Mouse (Mus musculus) MEL (cell line): Measurements from ENCODE around the gene Fmnl2. TPM values are rescaled to one million over a fixed set of nuclear protein-coding genes. Genes with fewer than 3 reads are reported as not detected.

ENCODE experiments used
- DNase-seq: peaks from one replicate; pipeline ENCODE4 v3.0.0; 2011; ENCODE audit warnings: low read depth, low spot score
- H3K27ac ChIP-seq: 2 replicates; pipeline ENCODE4 v1.5.1; 2012; ENCODE audit warnings: low read depth, mild to moderate bottlenecking, control low read depth, low read length, moderate library complexity; ENCODE audit not compliant: control insufficient read depth
- H3K27me3 ChIP-seq, 2 experiments: fragments of 150-350 bp in 1 of 2; sonication (generic) in 1 of 2; 2 replicates each; pipeline ENCODE4 v1.6.1; 2012; ENCODE audit warnings: low read length in 2 of 2, mild to moderate bottlenecking in 2 of 2, improper control_type of control experiment in 1 of 2, moderate library complexity in 1 of 2; ENCODE audit not compliant: insufficient read depth in 2 of 2, control insufficient read depth in 1 of 2
- H3K36me3 ChIP-seq, 2 experiments: 2 replicates each; pipeline ENCODE4 v1.6.1; 2012 to 2014; ENCODE audit warnings: low read length in 2 of 2, improper control_type of control experiment in 1 of 2, inconsistent platforms in 1 of 2, mild to moderate bottlenecking in 1 of 2; ENCODE audit not compliant: insufficient read depth in 2 of 2, control insufficient read depth in 1 of 2
- H3K4me1 ChIP-seq, 2 experiments: fragments of 150-350 bp in 1 of 2; sonication (generic) in 1 of 2; 2 replicates each; pipeline ENCODE4 v1.6.1; 2012; ENCODE audit warnings: low read length in 2 of 2, improper control_type of control experiment in 1 of 2, mild to moderate bottlenecking in 1 of 2; ENCODE audit not compliant: insufficient read depth in 2 of 2, control insufficient read depth in 1 of 2
- H3K4me3 ChIP-seq, 2 experiments: fragments of 150-350 bp in 1 of 2; sonication (generic) in 1 of 2; 2 replicates each; pipeline ENCODE4 v1.5.1; 2012; ENCODE audit warnings: low read depth in 2 of 2, low read length in 2 of 2, mild to moderate bottlenecking in 2 of 2, moderate library complexity in 2 of 2, control low read depth in 1 of 2, improper control_type of control experiment in 1 of 2; ENCODE audit not compliant: control insufficient read depth in 1 of 2, insufficient read depth in 1 of 2
- H3K79me2 ChIP-seq: 2 replicates; pipeline ENCODE4 v1.6.1; 2012; ENCODE audit warnings: mild to moderate bottlenecking, low read length, moderate library complexity; ENCODE audit not compliant: control insufficient read depth, poor library complexity, insufficient read depth
- H3K9ac ChIP-seq: 2 replicates; pipeline ENCODE4 v1.6.1; 2012; ENCODE audit warnings: low read depth, mild to moderate bottlenecking, control low read depth, low read length, moderate library complexity; ENCODE audit not compliant: control insufficient read depth, poor library complexity, severe bottlenecking
- H3K9me3 ChIP-seq: fragments of 150-350 bp; sonication (generic); replicated peaks from 2 replicates; pipeline ENCODE4 v1.6.1; 2012; ENCODE audit warnings: mild to moderate bottlenecking, low read length, improper control_type of control experiment, moderate library complexity; ENCODE audit not compliant: insufficient read depth
- CHD2 ChIP-seq: IDR thresholded peaks from 2 replicates; pipeline ENCODE4 v1.6.1; 2011; ENCODE audit warnings: low read length, improper control_type of control experiment
- CTCF ChIP-seq, 3 experiments: IDR thresholded peaks in 2 of 3; conservative IDR thresholded peaks in 1 of 3; 2 replicates each; pipeline ENCODE4 v1.5.1; 2011 to 2012; ENCODE audit warnings: low read length in 3 of 3, low read depth in 2 of 3, mild to moderate bottlenecking in 2 of 3, improper control_type of control experiment in 1 of 3, inconsistent platforms in 1 of 3, mixed read lengths in 1 of 3, moderate library complexity in 1 of 3; ENCODE audit not compliant: control insufficient read depth in 1 of 3, insufficient read depth in 1 of 3, poor library complexity in 1 of 3, severe bottlenecking in 1 of 3
- E2F4 ChIP-seq: IDR thresholded peaks from 2 replicates; pipeline ENCODE4 v1.6.1; 2011; ENCODE audit warnings: low read depth, low read length, improper control_type of control experiment, borderline replicate concordance
- ELF1 ChIP-seq: IDR thresholded peaks from 2 replicates; pipeline ENCODE4 v1.6.1; 2014; ENCODE audit warnings: low read depth, mild to moderate bottlenecking, inconsistent platforms, low read length, improper control_type of control experiment, moderate library complexity
- EP300 ChIP-seq, 2 experiments: IDR thresholded peaks; 2 replicates each; pipeline ENCODE4 v1.6.1; 2011; ENCODE audit warnings: improper control_type of control experiment in 2 of 2, low read length in 2 of 2, low read depth in 1 of 2, mild to moderate bottlenecking in 1 of 2
- ETS1 ChIP-seq: IDR thresholded peaks from 2 replicates; pipeline ENCODE4 v1.6.1; 2012; ENCODE audit warnings: low read depth, mild to moderate bottlenecking, inconsistent platforms, low read length, improper control_type of control experiment, moderate library complexity
- MAFK ChIP-seq: IDR thresholded peaks from 2 replicates; pipeline ENCODE4 v1.6.1; 2011; ENCODE audit warnings: low read depth, mild to moderate bottlenecking, low read length, improper control_type of control experiment, borderline replicate concordance
- MAX ChIP-seq: IDR thresholded peaks from 2 replicates; pipeline ENCODE4 v1.6.1; 2011; ENCODE audit warnings: low read length, improper control_type of control experiment
- MAZ ChIP-seq: IDR thresholded peaks from 2 replicates; pipeline ENCODE4 v1.6.1; 2012; ENCODE audit warnings: low read depth, mild to moderate bottlenecking, inconsistent platforms, low read length, improper control_type of control experiment
- MEF2A ChIP-seq: IDR thresholded peaks from 2 replicates; pipeline ENCODE4 v1.6.1; 2014; ENCODE audit warnings: low read depth, mild to moderate bottlenecking, inconsistent platforms, low read length, improper control_type of control experiment; ENCODE audit not compliant: poor library complexity, insufficient replicate concordance, severe bottlenecking; ENCODE audit errors: extremely low read depth
- NRF1 ChIP-seq: IDR thresholded peaks from 2 replicates; pipeline ENCODE4 v1.6.1; 2014; ENCODE audit warnings: low read depth, mild to moderate bottlenecking, inconsistent platforms, low read length, improper control_type of control experiment, moderate library complexity; ENCODE audit not compliant: poor library complexity, insufficient read depth, severe bottlenecking
- POLR2AphosphoS2 ChIP-seq: IDR thresholded peaks from 2 replicates; pipeline ENCODE4 v1.6.1; 2011; ENCODE audit warnings: low read length, improper control_type of control experiment
- POLR2AphosphoS5 ChIP-seq: IDR thresholded peaks from 2 replicates; pipeline ENCODE4 v1.6.1; 2012; ENCODE audit warnings: low read depth, borderline replicate concordance, mild to moderate bottlenecking, inconsistent platforms, low read length, moderate library complexity, mixed read lengths
- RAD21 ChIP-seq: IDR thresholded peaks from 2 replicates; pipeline ENCODE4 v1.6.1; 2011; ENCODE audit warnings: mild to moderate bottlenecking, low read depth, low read length, improper control_type of control experiment
- TBP ChIP-seq: IDR thresholded peaks from 2 replicates; pipeline ENCODE4 v1.8.0; 2011; ENCODE audit warnings: low read depth, low read length, improper control_type of control experiment
- USF1 ChIP-seq: IDR thresholded peaks from 2 replicates; pipeline ENCODE4 v1.6.1; 2014; ENCODE audit warnings: low read depth, mild to moderate bottlenecking, inconsistent platforms, low read length, improper control_type of control experiment, moderate library complexity
- USF2 ChIP-seq, 2 experiments: IDR thresholded peaks; 2 replicates each; pipeline ENCODE4 v1.6.1; 2011 to 2012; ENCODE audit warnings: improper control_type of control experiment in 2 of 2, low read length in 2 of 2, borderline replicate concordance in 1 of 2, inconsistent platforms in 1 of 2, low read depth in 1 of 2, mild to moderate bottlenecking in 1 of 2; ENCODE audit not compliant: insufficient read depth in 1 of 2
- ZC3H11A ChIP-seq: IDR thresholded peaks from 2 replicates; pipeline ENCODE4 v1.6.1; 2012; ENCODE audit warnings: low read depth, mild to moderate bottlenecking, inconsistent platforms, low read length, improper control_type of control experiment
- ZKSCAN1 ChIP-seq: IDR thresholded peaks from 2 replicates; pipeline ENCODE4 v1.6.1; 2012; ENCODE audit warnings: low read depth, mild to moderate bottlenecking, inconsistent platforms, low read length, improper control_type of control experiment, moderate library complexity
- ZNF384 ChIP-seq: IDR thresholded peaks from 2 replicates; pipeline ENCODE4 v1.6.1; 2012; ENCODE audit warnings: low read depth, mild to moderate bottlenecking, inconsistent platforms, low read length, improper control_type of control experiment
- polyA plus RNA-seq, 2 experiments: library from polyadenylated mRNA; stranded (reverse) in 1 of 2; unstranded in 1 of 2; fragments of >175 nt in 1 of 2; fragments of >200 nt in 1 of 2; gene quantifications; 2 replicates each; pipeline versions ENCODE4 v1.2.1 to v1.2.4; 2012; ENCODE audit warnings: low replicate concordance in 2 of 2, low read depth in 1 of 2; ENCODE audit not compliant: insufficient read length in 2 of 2, insufficient read depth in 1 of 2, missing spikeins in 1 of 2
- total RNA-seq: library from RNA; depleted of rRNA; stranded (reverse); fragments of 300-350 nt; gene quantifications from 2 replicates; pipeline ENCODE4 v1.2.3, GENCODE M21; 2012

Gene Fmnl2
- total and polyA plus RNA-seq, 3 experiments: not detected

DNA sequence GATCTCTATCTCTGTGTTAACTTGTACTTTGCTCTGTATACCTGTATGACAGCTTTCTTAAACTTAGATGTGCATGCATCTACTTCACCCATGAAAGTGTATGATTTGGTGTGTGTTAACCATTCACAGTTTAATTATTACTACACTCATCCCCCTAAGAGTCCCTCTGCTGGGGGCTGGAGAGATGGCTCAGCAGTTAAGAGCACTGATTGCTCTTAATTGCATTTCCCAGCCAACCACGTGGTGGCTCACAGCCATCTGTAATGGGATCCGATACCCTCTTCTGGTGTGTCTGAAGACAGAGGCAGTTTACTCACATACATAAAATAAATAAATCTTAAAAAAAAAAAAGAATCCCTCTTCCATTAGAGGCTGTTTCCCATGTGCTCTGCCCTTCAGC, 242.4 kb downstream of the Fmnl2 start:
- no peak for DNase-seq
- Histone ChIP-seq H3K4me3 (no peak overlapping the region), H3K9me3 (no peaks in the 10 kb centered on the region), H3K27me3 (no peaks in the 10 kb centered on the region), H3K4me1 (no peaks in the 10 kb centered on the region), H3K79me2 (no peaks in the 10 kb centered on the region), H3K27ac (no peak overlapping the region), H3K9ac (no peak overlapping the region), H3K36me3 (no peaks in the 10 kb centered on the region)
- TF ChIP-seq CHD2: no peak
- TF ChIP-seq ELF1: no peak
- no peak for TF ChIP-seq TBP
- no peak for TF ChIP-seq E2F4
- TF ChIP-seq ZKSCAN1: no peak
- no peak for TF ChIP-seq NRF1
- no peak for TF ChIP-seq MEF2A
- TF ChIP-seq MAFK: no peak
- TF ChIP-seq USF1: no peak
- no peak for TF ChIP-seq ETS1

- Histone ChIP-seq H3K27ac (no peak overlapping the region), H3K4me3 (no peak overlapping the region), H3K79me2 (no peaks in the 10 kb centered on the region), H3K27me3 (no peaks in the 10 kb centered on the region), H3K9ac (no peak overlapping the region), H3K36me3 (no peaks in the 10 kb centered on the region), H3K9me3 (no peaks in the 10 kb centered on the region), H3K4me1 (no peaks in the 10 kb centered on the region)
- no peak for DNase-seq
- TF ChIP-seq ZC3H11A (no peak), CTCF (IDR thresholded peaks at IDR 0.05 in 2 of 3, conservative IDR thresholded peaks at IDR 0.05 in 1 of 3; ENCODE audit: control insufficient read depth in 1 of 3, insufficient read depth in 1 of 3, low read depth in 2 of 3, low read length in 3 of 3, poor library complexity in 1 of 3, severe bottlenecking in 1 of 3) (no peak), ZNF384 (no peak), POLR2AphosphoS5 (no peak), EP300 (IDR thresholded peaks at IDR 0.05; ENCODE audit: low read depth in 1 of 2, low read length in 2 of 2) (no peak), MEF2A (no peak), MAX (no peak), POLR2AphosphoS2 (no peak), CHD2 (no peak), MAFK (no peak), MAZ (no peak), NRF1 (no peak), USF2 (IDR thresholded peaks at IDR 0.05; ENCODE audit: borderline replicate concordance in 1 of 2, insufficient read depth in 1 of 2, low read depth in 1 of 2, low read length in 2 of 2) (no peak), RAD21 (no peak)
Measured at GRCm38 (mm10) chr2:53101885-53102740, 244.5 kb downstream of the Fmnl2 start.
